Mouse (Mus musculus): ENCODE results near the gene Yju2. TPM values are rescaled to one million over a fixed set of nuclear protein-coding genes. Genes with fewer than 3 reads are reported as not detected.

Gene Yju2
- polyA plus RNA-seq, 1 experiment from 2014 or later, result 24.5 TPM

DNA sequence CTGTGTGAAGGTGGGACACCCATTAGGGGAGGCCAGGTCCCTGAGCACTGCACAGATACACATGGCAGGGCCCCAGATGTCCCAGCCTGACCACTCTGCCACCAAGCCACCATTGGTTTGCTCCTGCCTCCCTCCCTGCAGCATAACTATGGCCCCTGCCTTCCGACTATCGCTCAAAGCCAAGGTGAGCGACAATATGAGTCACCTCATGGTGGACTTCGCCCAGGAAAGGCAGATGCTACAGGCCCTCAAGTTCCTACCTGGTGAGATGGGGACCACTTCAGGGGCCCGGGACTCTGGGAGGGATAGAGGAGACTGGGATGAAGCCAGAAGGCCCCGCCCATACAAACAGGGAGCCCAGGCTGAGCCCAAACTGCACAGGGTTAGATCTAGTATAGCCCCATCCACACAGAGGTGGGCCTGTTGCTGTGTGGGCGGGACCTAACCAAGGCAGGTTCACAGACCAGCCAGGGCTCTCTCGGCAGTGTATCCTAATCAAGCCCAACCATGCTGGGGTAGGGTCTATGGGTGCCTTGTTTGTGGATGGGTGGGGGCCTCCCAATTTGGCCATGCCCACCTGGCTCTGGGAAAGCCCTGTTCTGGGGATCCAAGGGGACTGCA is 31.5 kb downstream of the Yju2 start:
- no peak overlapping the region for H3K9ac ChIP-seq
- no peaks in the 10 kb centered on the region for H3K9me3 ChIP-seq
- H3K27ac ChIP-seq, result no peak overlapping the region
- H3K4me1 ChIP-seq, result peaks cover 16% of the 10 kb centered on the region
- no peaks in the 10 kb centered on the region for H3K27me3 ChIP-seq (replicated peaks)
- H3K4me3 ChIP-seq, result no peak overlapping the region
- H3K4me2 ChIP-seq, result no peak overlapping the region
- no peak for ATAC-seq (replicated peaks)
- 90% methylated on average over 8 of the region's 8 CpGs for WGBS
- peaks cover 25% of the 10 kb centered on the region for H3K36me3 ChIP-seq (replicated peaks)

DNA sequence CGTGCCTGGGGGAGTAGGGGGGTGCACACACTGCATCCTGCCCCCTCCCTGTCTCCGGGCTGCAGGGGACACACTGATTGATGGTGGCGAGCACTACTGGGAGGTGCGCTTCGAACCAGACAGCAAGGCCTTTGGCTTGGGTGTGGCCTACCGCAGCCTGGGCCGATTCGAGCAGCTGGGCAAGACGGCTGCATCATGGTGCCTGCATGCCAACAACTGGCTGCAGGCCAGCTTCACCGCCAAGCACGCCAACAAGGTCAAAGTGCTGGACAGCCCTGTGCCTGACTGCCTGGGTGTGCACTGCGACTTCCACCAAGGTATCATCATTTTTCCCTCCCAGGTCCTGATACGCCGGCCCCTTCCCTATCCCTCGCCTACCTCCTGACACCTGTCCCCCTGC is 37.1 kb downstream of the Yju2 start:
- 86% methylated on average over 15 of the region's 15 CpGs for WGBS
- ATAC-seq (replicated peaks), result no peak
- peaks cover 23% of the 10 kb centered on the region for H3K36me3 ChIP-seq (replicated peaks)

GRCm38 (mm10) chr17:55999794-56000499 is 41.0 kb downstream of the Yju2 start:
- ATAC-seq (replicated peaks), result peak; percentile 10; the same call in 1 of the 2 replicates
- no peak overlapping the region for H3K4me2 ChIP-seq
- H3K4me1 ChIP-seq, result no peaks in the 10 kb centered on the region
- H3K9me3 ChIP-seq, result no peaks in the 10 kb centered on the region
- H3K9ac ChIP-seq, result no peak overlapping the region
- H3K27me3 ChIP-seq (replicated peaks), result peaks cover 14% of the 10 kb centered on the region; the same call in 1 of the 2 replicates
- H3K36me3 ChIP-seq (replicated peaks), result no peaks in the 10 kb centered on the region; the same call in 1 of the 2 replicates
- no peak overlapping the region for H3K4me3 ChIP-seq
- WGBS, result 10% methylated on average over 30 of the region's 30 CpGs
- H3K27ac ChIP-seq, result no peak overlapping the region

More for the DNA sequence above, 37.1 kb downstream of the Yju2 start:
- no peak overlapping the region for H3K9ac ChIP-seq
- no peak overlapping the region for H3K27ac ChIP-seq
- H3K4me2 ChIP-seq, result no peak overlapping the region
- H3K27me3 ChIP-seq (replicated peaks), result peaks cover 11% of the 10 kb centered on the region; the same call in 1 of the 2 replicates
- no peaks in the 10 kb centered on the region for H3K9me3 ChIP-seq
- no peak overlapping the region for H3K4me3 ChIP-seq
- H3K4me1 ChIP-seq, result no peaks in the 10 kb centered on the region

GRCm38 (mm10) chr17:56003000-56003399 is 44.1 kb downstream of the Yju2 start:
- no peaks in the 10 kb centered on the region for H3K36me3 ChIP-seq (replicated peaks)
- peaks cover 5% of the 10 kb centered on the region for H3K4me1 ChIP-seq
- ATAC-seq (replicated peaks), result no peak
- no peak overlapping the region for H3K9ac ChIP-seq
- H3K9me3 ChIP-seq, result no peaks in the 10 kb centered on the region
- peaks cover 14% of the 10 kb centered on the region; the same call in 1 of the 2 replicates for H3K27me3 ChIP-seq (replicated peaks)
- no peak overlapping the region for H3K4me2 ChIP-seq
- 85% methylated on average over 3 of the region's 3 CpGs for WGBS
- no peak overlapping the region for H3K27ac ChIP-seq
- H3K4me3 ChIP-seq, result no peak overlapping the region

DNA sequence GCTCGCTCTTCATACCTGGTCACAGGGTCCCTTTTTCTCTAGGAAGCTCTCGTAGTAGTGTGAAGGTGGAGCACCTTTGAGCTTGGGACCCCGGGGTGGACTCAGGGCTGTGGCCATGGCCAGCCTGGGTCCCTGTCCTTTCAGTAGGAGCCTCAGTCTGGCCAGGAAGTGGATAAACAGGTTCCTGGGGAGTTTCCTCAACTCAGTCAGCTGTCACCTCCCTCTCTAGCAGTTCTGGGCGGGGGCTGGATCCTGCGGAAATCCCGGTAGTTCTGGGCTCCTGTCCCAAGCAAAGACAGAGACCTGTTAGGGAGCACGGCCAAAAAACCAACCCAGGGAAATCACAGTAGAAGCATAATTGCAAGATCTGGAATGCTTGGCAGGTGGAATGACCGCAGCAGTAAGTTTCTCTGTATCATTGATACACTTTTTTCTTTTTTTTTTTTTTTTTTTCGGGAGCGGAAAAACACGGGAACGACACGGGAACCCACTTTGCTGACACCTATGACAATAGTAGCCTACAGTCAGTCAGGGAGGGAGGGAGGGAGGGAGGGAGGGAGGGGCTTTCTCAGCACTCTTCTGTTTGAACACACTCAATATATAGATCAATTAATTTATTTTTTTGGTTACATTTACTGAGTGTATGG is 46.6 kb downstream of the Yju2 start, which contains the start of the genes Stap2 and Mpnd:
TSS of gene Stap2 (minus strand) at position 170 of the 647 bp plus-strand sequence.
TSS of gene Mpnd (plus strand) at position 297 of the 647 bp plus-strand sequence.
- Histone ChIP-seq H3K27me3 (replicated peaks) (peaks cover 8% of the 10 kb centered on the region; the same call in 1 of the 2 replicates), H3K4me3 (no peak within 1 kb of the TSS), H3K4me1 (peaks cover 14% of the 10 kb centered on the region), H3K27ac (no peak within 1 kb of the TSS), H3K9me3 (no peaks in the 10 kb centered on the region), H3K9ac (no peak within 1 kb of the TSS), H3K36me3 (replicated peaks) (no peaks in the 10 kb centered on the region), H3K4me2 (no peak within 1 kb of the TSS)
- WGBS, result 53% methylated on average over 12 of the region's 13 CpGs
- no peak for ATAC-seq (replicated peaks)

- no peaks in the 10 kb centered on the region for H3K9me3 ChIP-seq
- H3K27ac ChIP-seq, result no peak overlapping the region
- no peak overlapping the region for H3K9ac ChIP-seq
- ATAC-seq (replicated peaks), result no peak
- H3K4me2 ChIP-seq, result no peak overlapping the region
- H3K36me3 ChIP-seq (replicated peaks), result peaks cover 4% of the 10 kb centered on the region; the same call in 1 of the 2 replicates
- peaks cover 29% of the 10 kb centered on the region for H3K4me1 ChIP-seq
- H3K4me3 ChIP-seq, result no peak overlapping the region
- WGBS, result 57% methylated on average over 10 of the region's 10 CpGs
- H3K27me3 ChIP-seq (replicated peaks), result no peaks in the 10 kb centered on the region; the same call in 1 of the 2 replicates
Measured at GRCm38 (mm10) chr17:56006956-56007355, 48.1 kb downstream of the Yju2 start.

DNA sequence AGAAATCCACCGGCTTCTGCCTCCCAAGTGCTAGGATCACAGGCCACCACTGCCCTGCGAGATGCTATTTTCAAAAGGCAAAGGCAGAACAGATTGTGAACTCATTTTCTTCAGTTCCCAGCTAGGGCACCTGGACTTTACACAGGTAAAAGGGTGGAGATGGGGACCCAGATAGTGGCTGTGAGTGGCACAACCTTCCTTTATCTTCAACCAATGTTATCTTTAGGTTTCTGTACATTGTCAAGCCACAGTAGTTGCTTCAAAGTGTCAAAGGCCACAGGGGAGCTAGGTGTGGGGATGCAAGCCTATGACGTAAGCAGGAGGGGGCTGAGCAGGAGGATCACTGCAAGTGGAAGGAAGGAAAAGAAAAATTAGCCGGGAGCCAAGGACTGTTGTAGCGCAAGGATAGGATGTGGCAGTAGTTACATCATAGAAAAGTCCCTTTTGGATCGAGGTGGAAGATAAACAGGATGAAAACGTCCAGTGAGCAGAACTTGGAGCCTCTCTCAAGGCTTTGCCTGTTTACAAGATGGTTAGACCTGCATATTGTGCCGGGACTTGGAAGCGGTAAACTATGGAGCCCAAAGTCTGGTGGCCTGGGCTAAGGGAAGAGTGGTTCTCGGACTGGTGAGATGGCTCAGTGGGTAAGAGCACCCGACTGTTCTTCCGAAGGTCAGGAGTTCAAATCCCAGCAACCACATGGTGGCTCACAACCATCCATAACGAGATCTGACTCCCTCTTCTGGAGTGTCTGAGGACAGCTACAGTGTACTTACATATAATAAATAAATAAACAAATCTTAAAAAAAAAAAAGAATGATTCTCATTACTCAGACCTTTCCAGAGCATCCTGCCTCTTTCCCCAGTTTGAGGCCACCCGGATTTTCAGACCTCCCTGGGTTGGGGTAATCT is 48.8 kb downstream of the Yju2 start:
- peak overlapping the region; percentile 71 for H3K4me3 ChIP-seq
- peak overlapping the region; percentile 84 for H3K9ac ChIP-seq
- WGBS, result 34% methylated on average over 14 of the region's 14 CpGs

DNA sequence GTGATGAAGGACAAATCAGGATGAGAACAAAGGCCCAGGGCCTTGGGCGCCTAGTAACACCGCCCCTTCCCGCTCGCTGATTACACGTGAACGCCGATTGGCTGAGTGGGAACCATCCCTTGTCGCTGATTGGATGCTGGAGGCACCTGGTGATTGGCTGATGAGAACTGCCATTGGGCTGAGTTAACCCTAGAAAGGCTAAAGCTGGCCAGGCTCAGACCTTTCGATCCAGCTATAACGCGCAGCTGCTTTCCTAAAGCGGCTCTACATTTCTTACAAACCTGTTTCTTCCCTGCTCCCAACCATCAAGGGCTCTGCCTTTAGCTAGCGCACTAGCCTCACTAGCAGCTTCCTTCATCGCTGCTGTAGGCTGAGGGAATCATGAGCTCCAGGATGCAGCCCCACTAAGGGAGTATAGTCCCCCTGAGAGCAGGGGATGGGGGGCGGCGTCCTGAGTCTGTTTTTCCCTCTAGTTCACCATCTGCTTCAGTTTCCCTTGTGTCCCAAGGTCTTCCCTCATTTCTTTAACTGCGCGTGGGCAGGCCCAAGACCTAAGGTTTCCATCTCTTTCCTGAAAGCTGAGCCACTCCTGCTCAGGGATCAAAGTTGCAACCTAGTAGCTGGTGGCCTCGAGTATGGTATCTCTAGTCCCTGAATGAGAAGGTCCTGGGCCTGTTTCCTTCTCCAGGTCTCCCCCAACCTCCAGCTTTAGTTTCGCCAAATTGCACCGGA is 49.6 kb downstream of the Yju2 start:
- peak; percentile 95 for ATAC-seq (replicated peaks)
- no peaks in the 10 kb centered on the region; the same call in 1 of the 2 replicates for H3K27me3 ChIP-seq (replicated peaks)
- peaks cover 17% of the 10 kb centered on the region for H3K36me3 ChIP-seq (replicated peaks)
- peaks cover 33% of the 10 kb centered on the region for H3K4me1 ChIP-seq
- under 1% methylated on average over 21 of the region's 21 CpGs for WGBS
- peak overlapping the region; percentile 97 for H3K27ac ChIP-seq
- peak overlapping the region; percentile 84 for H3K9ac ChIP-seq
- peak overlapping the region; percentile 71 for H3K4me3 ChIP-seq
- no peaks in the 10 kb centered on the region for H3K9me3 ChIP-seq
- H3K4me2 ChIP-seq, result peak overlapping the region; percentile 96

More for the DNA sequence above, 48.8 kb downstream of the Yju2 start:
- H3K27ac ChIP-seq, result peak overlapping the region; percentile 97
- H3K4me2 ChIP-seq, result peak overlapping the region; percentile 96
- peak; percentile 1 for ATAC-seq (replicated peaks)
- peaks cover 11% of the 10 kb centered on the region for H3K36me3 ChIP-seq (replicated peaks)
- H3K9me3 ChIP-seq, result no peaks in the 10 kb centered on the region
- peaks cover 33% of the 10 kb centered on the region for H3K4me1 ChIP-seq
- no peaks in the 10 kb centered on the region; the same call in 1 of the 2 replicates for H3K27me3 ChIP-seq (replicated peaks)

DNA sequence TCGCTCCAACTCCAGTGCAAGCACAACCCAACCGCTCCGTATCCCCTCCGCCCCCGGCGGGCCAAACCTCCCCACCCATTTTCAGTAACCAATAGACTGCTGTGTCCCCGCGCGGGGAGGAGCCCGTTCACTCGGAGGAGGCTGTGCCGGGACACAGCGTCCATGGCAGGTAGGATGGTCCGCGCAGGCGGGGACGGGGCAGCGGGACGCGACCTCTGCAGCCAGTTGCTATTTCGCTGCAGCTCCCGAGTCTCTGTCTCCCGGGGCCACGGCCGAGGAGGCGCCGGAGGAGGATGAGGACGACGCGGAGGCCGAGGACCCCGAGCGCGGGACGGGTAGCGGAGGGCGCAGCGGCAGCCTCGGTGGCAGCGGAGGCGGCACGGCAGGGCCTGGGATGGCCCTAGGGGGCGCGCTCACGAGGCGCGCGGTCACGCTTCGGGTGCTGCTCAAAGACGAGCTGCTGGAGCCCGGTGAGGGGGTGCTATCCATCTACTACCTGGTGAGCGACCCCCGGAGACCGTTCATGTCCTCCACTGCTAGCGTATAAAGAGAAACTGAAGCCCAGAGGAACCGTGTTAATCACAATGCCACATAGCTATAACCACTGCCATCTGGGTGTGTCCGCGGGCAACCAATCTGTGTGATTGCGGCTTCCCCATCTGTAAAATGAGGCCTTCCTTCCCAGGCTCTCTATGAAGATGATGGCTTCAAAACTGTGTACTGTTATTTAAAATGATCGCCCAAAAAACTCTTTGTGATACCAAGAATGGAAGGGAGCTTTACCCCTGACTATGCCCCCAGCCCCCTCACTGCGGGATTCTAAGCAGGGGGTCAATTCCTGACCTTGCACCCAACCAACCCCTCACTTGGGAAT is 50.4 kb downstream of the Yju2 start:
- peak overlapping the region; percentile 97 for H3K27ac ChIP-seq
- no peaks in the 10 kb centered on the region for H3K9me3 ChIP-seq
- peaks cover 33% of the 10 kb centered on the region for H3K4me1 ChIP-seq
- peak; percentile 93 for ATAC-seq (replicated peaks)
- peak overlapping the region; percentile 71 for H3K4me3 ChIP-seq
- peak overlapping the region; percentile 96 for H3K4me2 ChIP-seq
- H3K9ac ChIP-seq, result peak overlapping the region; percentile 84
- no peaks in the 10 kb centered on the region; the same call in 1 of the 2 replicates for H3K27me3 ChIP-seq (replicated peaks)
- under 1% methylated on average over 62 of the region's 62 CpGs for WGBS
- H3K36me3 ChIP-seq (replicated peaks), result peaks cover 21% of the 10 kb centered on the region

DNA sequence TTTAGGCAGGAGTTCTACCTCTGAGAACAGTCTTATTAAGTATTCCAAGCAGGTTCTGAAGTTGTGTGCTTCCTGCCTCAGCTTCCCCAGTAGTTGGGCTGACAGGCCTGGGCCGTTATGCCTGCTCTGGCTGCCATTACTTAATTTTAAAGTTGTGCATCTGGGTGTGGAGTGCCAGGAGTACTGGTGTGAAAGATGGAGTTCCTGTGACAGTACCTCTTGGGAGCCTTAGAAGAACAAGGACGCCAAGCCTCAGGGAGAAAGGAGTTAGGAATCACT is 51.0 kb downstream of the Yju2 start:
- H3K27ac ChIP-seq, result peak overlapping the region; percentile 97
- H3K36me3 ChIP-seq (replicated peaks), result peaks cover 23% of the 10 kb centered on the region
- peak overlapping the region; percentile 96 for H3K4me2 ChIP-seq
- H3K4me3 ChIP-seq, result peak overlapping the region; percentile 71
- no peaks in the 10 kb centered on the region for H3K27me3 ChIP-seq (replicated peaks)
- no peak for ATAC-seq (replicated peaks)
- H3K9ac ChIP-seq, result peak overlapping the region; percentile 84
- WGBS, result 38% methylated on average over 2 of the region's 2 CpGs
- H3K4me1 ChIP-seq, result peaks cover 33% of the 10 kb centered on the region
- no peaks in the 10 kb centered on the region for H3K9me3 ChIP-seq
